Comparison of ENCODE assay signal across 26 mouse cellular contexts in genomic region chr8:42932609-42933008, GRCm38 (mm10).
"Had no signal": no experiment of that assay in that cellular context is flagged by ENCODE, and none has a peak within 500 bp of the region (broad histone marks: within the 10 kb centered on the region; RNA-seq: fewer than 3 reads in every experiment).

No protein-coding gene starts in this region.

- H3K27ac ChIP-seq: gastrocnemius, adult 2 months; heart, embryonic 10.5 days; hindbrain, embryonic 10.5 days; hindbrain, embryonic 13.5 days; hindbrain, embryonic 15.5 days; intestine, embryonic 15.5 days; kidney, embryonic 15.5 days; kidney, postnatal 0 days; limb, embryonic 13.5 days; limb, embryonic 15.5 days; liver, embryonic 12.5 days had no signal

- H3K9ac ChIP-seq: heart, embryonic 12.5 days; hindbrain, embryonic 13.5 days; hindbrain, embryonic 15.5 days; intestine, embryonic 15.5 days; kidney, embryonic 15.5 days; limb, embryonic 13.5 days; limb, embryonic 15.5 days; liver, embryonic 12.5 days had no signal

- H3K4me3 ChIP-seq: gastrocnemius, adult 2 months; heart, embryonic 10.5 days; heart, embryonic 12.5 days; hindbrain, embryonic 10.5 days; hindbrain, embryonic 13.5 days; hindbrain, embryonic 15.5 days; intestine, embryonic 15.5 days; kidney, embryonic 15.5 days; limb, embryonic 13.5 days; limb, embryonic 15.5 days; liver, embryonic 12.5 days had no signal

- ATAC-seq: inflammation-experienced regulatory T-cells, adult 6 months; intestine, embryonic 15.5 days; intestine, postnatal 0 days; liver, embryonic 12.5 days had no signal

- DNase-seq: gastrocnemius, adult 2 months; gastrocnemius, postnatal 10 days; gastrocnemius, postnatal 25 days; heart, adult 18-20 months; heart, postnatal 10 days; heart, postnatal 4 days; kidney, adult 18-20 months; kidney, adult 9 months; kidney, postnatal 14 days; kidney, postnatal 36 days; layer of hippocampus, adult 9-11 months; layer of hippocampus, postnatal 36 days; left cerebral cortex, postnatal 4 days had no signal

- H3K9me3 ChIP-seq: heart, embryonic 10.5 days; heart, embryonic 12.5 days; hindbrain, embryonic 10.5 days; hindbrain, embryonic 13.5 days; hindbrain, embryonic 15.5 days; intestine, embryonic 15.5 days; kidney, embryonic 15.5 days; limb, embryonic 13.5 days; limb, embryonic 15.5 days; liver, embryonic 12.5 days had no signal

- H3K36me3 ChIP-seq: heart, embryonic 10.5 days; heart, embryonic 12.5 days; hindbrain, embryonic 10.5 days; hindbrain, embryonic 13.5 days; hindbrain, embryonic 15.5 days; intestine, embryonic 15.5 days; kidney, embryonic 15.5 days; limb, embryonic 13.5 days; limb, embryonic 15.5 days; liver, embryonic 12.5 days had no signal

- H3K4me2 ChIP-seq: heart, embryonic 12.5 days; hindbrain, embryonic 13.5 days; hindbrain, embryonic 15.5 days; intestine, embryonic 15.5 days; kidney, embryonic 15.5 days; limb, embryonic 13.5 days; limb, embryonic 15.5 days; liver, embryonic 12.5 days had no signal

- H3K4me1 ChIP-seq: heart, embryonic 10.5 days; heart, embryonic 12.5 days; hindbrain, embryonic 10.5 days; hindbrain, embryonic 13.5 days; hindbrain, embryonic 15.5 days; intestine, embryonic 15.5 days; kidney, embryonic 15.5 days; limb, embryonic 13.5 days; limb, embryonic 15.5 days; liver, embryonic 12.5 days had no signal

- H3K27me3 ChIP-seq: heart, embryonic 12.5 days; hindbrain, embryonic 13.5 days; hindbrain, embryonic 15.5 days; intestine, embryonic 15.5 days; kidney, embryonic 15.5 days; limb, embryonic 13.5 days; limb, embryonic 15.5 days; liver, embryonic 12.5 days had no signal
